Mouse (Mus musculus) ES-Bruce4 (cell line): ENCODE measurements around the gene Acaca.

Experiments
- CTCF ChIP-seq: IDR thresholded peaks from one replicate; pipeline ENCODE4 v1.8.1; 2011; ENCODE audit warnings: low read depth, low read length
- EP300 ChIP-seq: IDR thresholded peaks from 2 replicates; pipeline ENCODE4 v1.6.1; 2011; ENCODE audit warnings: low read depth, low read length; ENCODE audit not compliant: insufficient read depth
- POLR2A ChIP-seq: IDR thresholded peaks from one replicate; pipeline ENCODE4 v1.8.1; 2011; ENCODE audit warnings: low read length; ENCODE audit not compliant: insufficient read depth

DNA sequence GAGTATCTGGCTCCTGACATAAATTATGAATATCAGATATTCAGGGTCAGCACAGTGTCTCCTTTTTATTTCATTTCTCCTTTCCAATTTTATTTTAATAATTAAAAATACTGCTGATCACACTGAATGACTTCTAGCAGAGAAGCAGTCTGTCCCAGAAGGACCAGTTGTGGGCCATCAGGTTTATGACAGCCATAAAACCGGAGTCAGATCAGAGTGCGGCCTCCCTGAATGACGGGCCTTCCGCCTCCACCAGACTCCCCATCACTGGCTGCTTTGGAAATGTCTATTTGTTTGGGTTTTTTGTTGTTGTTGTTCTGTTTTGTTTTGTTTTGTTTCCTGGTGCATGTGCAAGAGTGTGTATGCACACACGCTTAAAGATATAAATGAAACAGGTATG is 232.1 kb downstream of the Acaca start:
- TF ChIP-seq CTCF (no peak), POLR2A (no peak), EP300 (no peak)
